Mouse (Mus musculus): Measurements from ENCODE around the gene Gm20388.

Gene Gm20388

DNA sequence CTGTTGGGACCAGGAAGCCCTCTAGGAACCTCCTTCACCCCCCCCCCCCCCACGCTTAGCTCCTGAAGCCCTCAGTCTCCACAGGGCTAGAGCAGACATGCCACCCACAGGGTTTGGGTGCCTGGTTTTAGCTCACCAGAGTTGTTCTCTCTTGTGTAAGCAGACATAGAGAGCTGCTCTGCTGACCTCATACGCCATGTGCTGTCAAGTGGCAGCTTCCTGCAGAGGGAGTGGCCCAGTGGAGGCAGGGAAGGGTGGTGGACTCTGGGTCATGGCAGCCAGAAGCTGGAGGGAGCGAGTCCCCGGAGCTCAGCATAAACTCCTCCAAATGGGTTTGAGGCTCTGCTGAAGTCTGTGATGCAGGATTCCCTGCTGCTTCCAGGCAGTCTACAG lies 833.3 kb downstream of the Gm20388 start:
- DNase-seq (ENCODE audit: extremely low spot score, low read depth, low spot score) = no peak

DNA sequence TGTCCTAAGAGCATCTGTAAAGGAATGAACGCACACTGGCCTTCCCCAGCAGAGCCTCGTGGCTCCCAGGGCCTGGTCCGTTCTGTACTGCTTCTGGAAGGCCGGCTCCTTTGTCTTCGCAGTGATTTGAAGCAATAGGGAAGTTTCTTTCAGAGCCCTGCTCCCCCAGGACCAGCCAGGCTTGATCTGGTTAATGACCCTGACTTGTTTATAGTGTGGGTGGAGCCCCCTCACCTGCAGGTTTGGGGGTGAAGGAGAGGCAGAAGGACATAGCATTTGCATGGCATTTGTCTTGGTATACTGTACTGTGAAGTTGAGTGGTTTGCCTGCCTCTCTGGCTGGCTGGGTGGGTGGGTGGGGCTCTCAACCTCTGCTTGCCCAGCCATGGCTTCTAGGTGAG lies 833.8 kb downstream of the Gm20388 start:
- no peak for DNase-seq (ENCODE audit: extremely low spot score, low read depth, low spot score)

DNA sequence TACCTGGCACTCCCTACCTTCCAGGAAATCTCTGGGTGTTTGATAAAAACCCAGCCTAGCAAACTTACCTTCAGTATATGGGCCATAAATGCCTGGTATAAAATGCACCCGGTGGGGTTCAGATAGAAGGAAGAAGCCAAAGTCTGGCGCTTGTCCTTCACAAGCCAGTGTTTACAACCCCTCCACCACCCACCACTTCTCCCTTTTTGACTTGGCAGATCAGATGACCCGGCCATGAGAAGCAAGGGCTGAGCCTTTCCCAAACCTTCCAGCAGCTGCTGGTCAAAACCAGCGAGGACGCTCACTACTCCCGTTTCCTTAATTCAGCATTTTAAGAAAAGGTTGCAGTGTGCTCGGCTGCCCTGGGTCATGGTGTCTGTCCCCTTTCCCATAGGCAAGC lies 834.6 kb downstream of the Gm20388 start:
- no peak for DNase-seq (ENCODE audit: extremely low spot score, low read depth, low spot score)

DNA sequence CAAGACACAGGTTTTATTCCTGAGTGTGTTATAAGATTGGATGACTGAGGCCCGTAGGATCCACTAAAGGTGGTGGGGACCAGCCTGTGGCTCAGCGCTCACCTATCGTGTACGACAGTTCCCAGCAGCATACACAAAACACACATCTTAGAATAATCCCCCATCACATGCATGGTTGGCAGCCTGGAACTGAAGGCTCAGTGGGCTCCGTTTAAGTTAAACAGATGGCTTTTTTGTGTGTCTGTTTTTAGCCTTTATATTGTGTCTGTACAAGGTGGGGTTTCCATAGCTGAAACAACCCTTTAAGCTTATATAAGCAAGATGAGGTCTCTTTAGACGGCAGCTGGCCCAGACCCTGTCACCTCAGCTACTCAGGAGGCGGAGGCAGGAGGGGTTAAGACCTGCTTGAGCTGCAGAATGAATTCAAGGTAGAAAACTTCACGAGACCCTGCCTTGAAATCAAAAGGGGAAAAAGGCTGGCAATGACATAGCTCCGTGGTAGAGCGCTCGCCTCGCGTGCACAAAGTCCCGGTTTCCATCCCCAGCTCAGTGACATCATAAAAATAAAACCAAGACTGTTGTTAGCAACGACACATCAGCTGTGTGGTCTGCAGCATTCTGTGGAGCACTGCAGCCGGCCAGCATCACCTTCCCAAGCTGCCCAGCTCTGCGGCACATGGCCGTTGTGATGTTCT lies 835.5 kb downstream of the Gm20388 start:
- DNase-seq (ENCODE audit: extremely low spot score, low read depth, low spot score) = no peak

DNA sequence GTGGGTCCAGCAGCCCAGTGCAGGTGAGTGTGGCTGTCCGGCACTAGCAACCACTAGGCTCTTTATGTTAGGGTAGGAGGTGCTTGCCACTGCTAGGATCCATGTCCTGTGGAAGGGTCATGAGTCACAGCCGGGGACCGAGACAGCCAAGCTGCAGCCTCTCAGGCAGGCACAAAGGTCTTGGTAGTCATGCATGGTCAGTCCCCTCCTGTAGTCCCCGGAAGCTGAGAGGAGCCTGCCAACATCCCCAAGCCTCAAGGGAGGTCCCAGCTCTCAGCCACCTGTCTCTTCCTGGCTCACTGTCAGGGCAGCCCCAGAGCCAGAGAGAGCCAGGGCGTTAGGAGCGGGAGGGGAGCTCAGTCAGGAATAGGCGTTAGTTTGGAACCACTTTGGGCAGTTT lies 836.6 kb downstream of the Gm20388 start:
- no peak for DNase-seq (ENCODE audit: extremely low spot score, low read depth, low spot score)

DNA sequence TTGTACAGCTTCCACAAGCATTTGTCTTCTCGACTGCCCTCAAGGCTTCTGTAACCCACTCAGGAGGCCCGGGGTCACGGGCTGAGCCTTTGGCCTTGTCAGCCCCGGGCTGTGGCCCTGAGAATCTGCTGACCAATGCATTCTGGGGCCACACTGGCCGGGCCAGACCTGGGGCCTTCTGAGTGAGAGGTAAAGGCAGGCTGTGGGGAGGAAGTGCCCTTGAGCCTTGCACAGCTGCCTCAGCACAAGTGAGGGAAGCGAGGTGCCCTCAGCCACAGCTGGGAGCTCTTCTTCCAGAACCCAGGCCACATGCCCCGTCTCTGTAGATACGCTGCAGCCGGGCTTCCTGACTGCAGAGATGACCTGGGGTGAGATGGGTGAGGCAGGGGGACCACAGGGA lies 840.0 kb downstream of the Gm20388 start:
- no peak for DNase-seq (ENCODE audit: extremely low spot score, low read depth, low spot score)

GRCm38 (mm10) chr8:120751226-120752081 lies 840.8 kb downstream of the Gm20388 start:
- DNase-seq (ENCODE audit: extremely low spot score, low read depth, low spot score) = no peak

DNA sequence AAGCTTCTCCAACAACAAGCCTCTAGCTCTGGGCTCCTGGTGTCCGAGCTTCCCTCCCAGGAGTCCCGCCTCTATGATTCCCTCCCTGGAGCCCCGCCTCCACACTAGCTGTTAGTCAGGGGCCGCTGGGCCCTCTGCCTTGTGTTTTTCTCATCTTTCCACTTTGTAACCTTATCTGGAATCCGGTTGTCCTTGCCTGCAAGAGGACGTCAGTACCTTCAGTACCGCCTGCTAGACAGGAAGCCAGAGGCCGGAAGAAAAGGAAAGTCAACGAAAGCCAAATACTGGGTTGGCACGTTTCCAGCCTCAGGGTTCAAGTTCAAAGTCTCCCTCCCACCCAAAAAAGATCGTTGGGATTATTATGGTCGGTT lies 841.4 kb downstream of the Gm20388 start:
- DNase-seq (ENCODE audit: extremely low spot score, low read depth, low spot score) = no peak

- DNase-seq (ENCODE audit: extremely low spot score, low read depth, low spot score) = no peak
These were observed 842.8 kb downstream of the Gm20388 start for GRCm38 (mm10) chr8:120753476-120753875.

GRCm38 (mm10) chr8:120755306-120756297 lies 845.0 kb downstream of the Gm20388 start:
- DNase-seq (ENCODE audit: extremely low spot score, low read depth, low spot score) = no peak

DNA sequence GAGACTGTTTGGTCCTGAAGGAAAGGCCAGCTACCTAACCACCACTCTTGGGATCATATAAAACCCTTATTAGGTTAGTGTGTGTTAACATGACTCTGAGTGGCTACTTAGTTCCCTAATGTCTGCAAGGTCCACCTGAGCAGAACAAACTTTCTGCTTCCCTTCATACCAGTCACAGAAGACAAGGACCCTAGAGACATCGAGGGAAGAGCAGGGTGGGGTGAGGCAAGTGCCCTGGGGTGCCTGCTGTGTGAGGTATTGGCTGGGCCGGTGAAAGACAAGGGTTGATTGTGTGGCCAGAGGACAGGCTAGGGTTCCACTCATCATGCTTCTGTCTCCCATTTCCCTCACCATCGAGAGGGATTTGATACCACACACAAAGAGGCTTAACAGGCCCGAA lies 847.4 kb downstream of the Gm20388 start:
- no peak for DNase-seq (ENCODE audit: extremely low spot score, low read depth, low spot score)

DNA sequence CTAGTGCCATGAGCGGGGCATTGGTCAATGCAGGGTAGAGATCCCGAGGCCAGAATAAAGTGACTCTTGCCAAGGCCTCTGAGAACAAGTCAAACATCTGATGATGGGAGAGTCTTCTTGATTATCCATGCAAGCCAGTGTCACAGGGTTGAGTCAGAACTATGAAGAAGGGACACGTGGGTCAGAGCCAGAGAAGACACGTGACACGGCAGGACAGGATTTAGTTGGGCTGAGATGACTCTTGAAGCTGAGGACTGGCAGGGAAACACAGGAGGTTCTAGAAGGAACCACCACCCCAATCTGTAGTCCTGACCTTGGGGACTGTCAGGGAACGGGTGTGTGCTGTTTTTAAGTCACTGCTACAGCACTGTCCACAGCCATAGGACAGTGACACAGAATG lies 849.2 kb downstream of the Gm20388 start:
- DNase-seq (ENCODE audit: extremely low spot score, low read depth, low spot score) = no peak

DNA sequence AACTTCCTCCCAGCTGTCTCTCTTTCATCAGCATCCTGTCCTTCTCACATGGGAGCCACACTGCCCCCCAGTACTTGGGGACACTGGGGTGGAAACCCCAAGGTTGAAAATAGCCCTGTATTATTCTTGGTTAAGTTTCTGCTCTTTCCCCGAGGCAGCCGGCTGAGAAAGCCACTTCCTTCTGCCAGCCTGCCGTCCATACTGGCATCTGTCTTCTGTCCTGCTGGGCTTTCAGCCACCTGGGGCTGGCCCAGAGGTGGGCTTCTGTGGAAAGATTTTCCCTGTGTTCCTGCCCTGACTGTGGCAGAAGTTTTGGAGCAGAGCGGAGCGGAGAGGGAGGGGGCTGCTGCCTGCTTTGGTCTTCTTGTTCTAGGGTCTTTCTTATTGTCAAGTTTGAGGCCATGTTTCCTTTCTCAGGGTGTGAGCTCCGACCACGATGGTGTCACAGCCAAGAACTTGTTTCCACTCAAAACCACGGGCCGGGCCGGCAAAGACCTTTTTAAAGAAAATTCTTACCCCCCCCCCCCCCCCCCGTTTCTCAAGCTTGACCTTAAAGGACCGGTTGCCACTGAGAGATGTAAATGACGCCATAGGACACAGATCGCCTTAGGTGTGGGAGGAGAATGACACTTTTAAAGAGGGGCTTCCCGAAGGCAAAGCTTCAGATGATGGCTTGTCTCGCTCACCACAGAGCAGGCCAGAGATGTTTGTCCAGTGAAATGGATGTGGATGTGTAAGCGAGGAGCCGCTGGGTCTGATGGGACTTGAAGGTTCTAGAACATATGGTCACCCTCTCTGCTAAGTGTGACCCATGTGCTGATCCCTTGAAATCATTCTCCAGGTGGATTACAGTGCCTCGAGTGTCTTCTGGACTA lies 849.9 kb downstream of the Gm20388 start:
- no peak for DNase-seq (ENCODE audit: extremely low spot score, low read depth, low spot score)

DNA sequence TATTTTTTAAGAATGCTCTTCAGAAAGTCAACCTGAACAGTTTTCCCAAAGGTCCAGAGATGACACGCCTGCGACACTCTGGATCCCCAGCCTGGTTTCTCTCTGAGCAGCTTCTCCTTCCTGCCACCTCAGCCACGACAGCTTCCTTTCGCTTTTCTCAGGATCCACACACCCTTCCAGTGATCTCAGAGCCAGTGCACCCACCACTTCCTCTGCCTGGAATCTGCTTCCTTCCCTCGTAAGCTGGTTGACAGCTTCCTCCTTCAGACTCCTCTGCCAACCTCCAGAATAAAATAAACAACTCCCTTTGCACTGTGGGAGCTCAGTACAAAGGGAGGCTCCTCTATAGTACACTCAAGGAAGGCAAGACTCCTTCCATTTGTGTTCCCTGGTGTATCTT lies 852.6 kb downstream of the Gm20388 start:
- DNase-seq (ENCODE audit: extremely low spot score, low read depth, low spot score) = no peak

DNA sequence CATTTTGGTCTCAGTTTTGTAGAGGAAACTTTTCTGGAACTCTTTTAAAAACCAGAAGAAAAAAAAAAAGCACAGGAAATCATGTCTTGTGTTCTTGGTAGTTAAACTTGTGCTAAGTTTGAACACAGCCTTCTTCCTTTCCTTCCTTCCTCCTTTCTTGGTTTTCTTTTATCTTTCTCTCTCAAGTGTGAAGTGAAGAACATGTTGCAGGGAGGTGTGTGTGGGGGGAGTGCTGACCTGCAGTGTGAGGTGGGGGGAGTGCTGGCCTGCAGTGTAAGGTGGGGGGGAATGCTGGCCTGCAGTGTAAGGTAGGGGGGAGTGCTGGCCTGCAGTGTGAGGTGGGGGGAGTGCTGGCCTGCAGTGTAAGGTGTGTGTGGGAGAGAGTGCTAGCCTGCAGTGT lies 854.0 kb downstream of the Gm20388 start:
- no peak for DNase-seq (ENCODE audit: extremely low spot score, low read depth, low spot score)

- no peak for DNase-seq (ENCODE audit: extremely low spot score, low read depth, low spot score)
These were observed 856.0 kb downstream of the Gm20388 start for GRCm38 (mm10) chr8:120766622-120767021.

- no peak for DNase-seq (ENCODE audit: extremely low spot score, low read depth, low spot score)
These were observed 858.0 kb downstream of the Gm20388 start for GRCm38 (mm10) chr8:120768454-120769218.

DNA sequence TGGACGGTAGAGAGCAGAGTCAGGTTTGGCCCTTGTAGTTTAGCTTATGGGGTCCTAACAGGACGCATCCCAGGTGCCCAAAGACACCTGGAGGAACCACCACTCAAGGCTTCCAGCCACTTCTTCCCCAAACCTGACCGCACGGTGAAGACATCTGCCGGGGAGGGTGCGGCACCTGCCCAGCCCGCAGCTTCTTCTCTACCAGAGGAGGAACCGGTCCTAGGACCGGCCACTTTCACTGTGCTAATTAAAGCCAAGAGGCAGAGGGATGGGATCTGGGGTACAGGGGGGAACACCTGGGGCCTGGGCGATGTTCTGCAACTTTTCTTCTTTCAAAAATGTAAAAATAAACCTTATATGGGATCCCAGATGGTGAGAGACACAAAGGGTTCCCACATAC lies 866.5 kb downstream of the Gm20388 start:
- no peak for DNase-seq (ENCODE audit: extremely low spot score, low read depth, low spot score)

GRCm38 (mm10) chr8:120777732-120778131 lies 867.1 kb downstream of the Gm20388 start:
- no peak for DNase-seq (ENCODE audit: extremely low spot score, low read depth, low spot score)

DNA sequence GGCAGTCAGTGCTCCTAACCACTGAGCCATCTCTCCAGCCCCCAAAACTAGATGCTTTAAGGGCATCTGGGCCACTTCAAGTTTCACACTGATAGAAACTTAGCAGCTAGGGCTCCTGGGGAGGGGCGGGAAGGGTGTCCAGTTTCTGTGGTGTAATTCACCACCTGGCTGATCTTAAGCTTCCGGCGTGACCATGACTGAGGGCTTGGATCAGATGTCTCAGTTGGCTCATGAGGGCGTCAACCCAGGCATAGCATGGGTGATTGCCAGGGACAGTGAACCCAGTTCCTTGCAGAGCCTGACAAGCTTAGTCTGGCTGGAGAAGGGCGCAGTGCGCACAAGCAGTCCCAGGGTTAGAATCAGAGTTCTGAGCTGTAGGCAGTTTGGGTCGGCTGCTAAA lies 868.5 kb downstream of the Gm20388 start:
- DNase-seq (ENCODE audit: extremely low spot score, low read depth, low spot score) = no peak
